Mouse (Mus musculus): ENCODE data around the gene Pias4. TPM values are rescaled to one million over a fixed set of nuclear protein-coding genes. Genes with fewer than 3 reads are reported as not detected.
"Not testable (repeated sequence)": the region's sequence is repeated elsewhere in the genome, so short reads cannot be mapped to it uniquely, and the experiment has no call there.

Gene Pias4
- total RNA-seq, 2 experiments from 2014 or later, result 34.0 to 34.4 TPM

DNA sequence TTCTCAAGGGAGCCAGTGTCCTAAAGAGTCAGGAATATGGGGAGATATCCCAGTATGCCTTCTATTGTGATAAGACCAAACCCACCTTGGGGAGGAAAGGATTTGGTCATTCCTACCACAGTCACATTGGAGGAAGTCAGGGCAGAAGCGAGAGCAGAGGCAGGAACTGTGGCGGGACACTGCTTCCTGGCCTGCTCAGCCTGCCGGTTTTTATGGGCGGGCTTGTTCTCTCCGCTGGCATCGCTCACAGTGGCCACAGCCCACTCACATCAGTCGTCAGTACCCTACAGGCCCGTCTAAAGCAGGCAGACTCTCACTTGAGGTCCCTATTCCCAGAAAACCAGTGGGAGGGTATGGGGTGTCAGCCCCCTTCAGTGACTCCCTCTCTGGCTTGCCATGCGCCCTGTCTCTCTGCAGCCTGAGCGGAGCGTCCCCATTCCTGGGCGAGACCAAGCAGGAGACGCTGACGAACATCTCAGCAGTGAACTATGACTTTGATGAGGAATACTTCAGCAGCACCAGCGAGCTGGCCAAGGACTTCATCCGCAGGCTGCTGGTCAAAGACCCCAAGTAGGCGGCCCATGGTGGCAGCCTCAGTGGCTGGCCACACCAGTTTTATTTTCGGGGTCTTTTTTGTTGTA is 23.7 kb upstream of the Pias4 start:
- DNase-seq (ENCODE audit: low spot score in 2 of 2), result no peak

DNA sequence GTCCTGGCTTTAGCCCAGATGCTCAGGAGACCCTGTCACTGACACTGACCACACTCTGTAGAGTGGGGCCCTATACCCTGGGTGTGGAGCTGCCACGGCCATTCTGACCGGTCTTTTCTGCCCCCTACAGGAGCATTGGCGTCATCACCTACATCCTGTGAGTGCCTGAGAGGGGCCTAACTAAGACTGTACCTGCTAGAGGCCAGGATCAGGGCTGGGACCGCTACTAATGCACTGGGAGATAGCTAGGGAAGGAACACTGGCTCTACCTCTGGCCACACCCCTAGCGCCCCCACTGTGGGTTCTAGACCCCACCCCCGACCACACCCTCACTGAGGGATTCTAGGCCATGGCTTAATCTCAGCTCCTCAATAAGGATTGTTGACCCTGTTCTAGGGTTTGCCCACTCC is 23.2 kb upstream of the Pias4 start:
- DNase-seq (ENCODE audit: low spot score in 2 of 2), result no peak

DNA sequence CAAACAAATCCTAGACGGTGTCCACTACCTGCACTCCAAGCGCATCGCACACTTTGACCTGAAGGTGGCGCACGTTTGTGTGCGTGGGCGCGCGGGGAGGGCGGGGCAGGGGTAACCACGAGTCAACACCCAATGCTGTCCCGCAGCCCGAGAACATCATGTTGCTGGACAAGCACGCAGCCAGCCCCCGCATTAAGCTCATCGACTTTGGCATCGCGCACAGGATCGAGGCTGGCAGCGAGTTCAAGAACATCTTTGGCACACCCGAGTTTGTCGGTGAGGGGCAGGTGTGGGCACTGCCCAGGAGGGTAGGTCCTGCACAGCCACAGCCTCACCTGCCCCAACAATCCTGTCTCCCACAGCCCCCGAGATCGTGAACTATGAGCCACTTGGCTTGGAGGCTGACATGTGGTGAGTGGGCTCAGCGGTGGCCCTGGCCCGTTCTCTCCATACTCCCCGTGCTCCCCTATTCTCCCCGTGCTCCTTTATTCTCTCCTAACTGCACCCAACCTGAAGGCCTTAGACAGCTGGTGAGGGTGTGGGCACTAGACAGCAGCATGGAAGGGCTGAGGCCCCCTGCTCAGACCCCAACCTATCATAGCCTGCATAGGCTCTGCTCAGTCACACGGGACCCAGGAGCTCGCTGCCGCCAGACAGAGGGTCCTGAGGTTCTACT is 22.7 kb upstream of the Pias4 start:
- no peak for DNase-seq (ENCODE audit: low spot score in 2 of 2)

DNA sequence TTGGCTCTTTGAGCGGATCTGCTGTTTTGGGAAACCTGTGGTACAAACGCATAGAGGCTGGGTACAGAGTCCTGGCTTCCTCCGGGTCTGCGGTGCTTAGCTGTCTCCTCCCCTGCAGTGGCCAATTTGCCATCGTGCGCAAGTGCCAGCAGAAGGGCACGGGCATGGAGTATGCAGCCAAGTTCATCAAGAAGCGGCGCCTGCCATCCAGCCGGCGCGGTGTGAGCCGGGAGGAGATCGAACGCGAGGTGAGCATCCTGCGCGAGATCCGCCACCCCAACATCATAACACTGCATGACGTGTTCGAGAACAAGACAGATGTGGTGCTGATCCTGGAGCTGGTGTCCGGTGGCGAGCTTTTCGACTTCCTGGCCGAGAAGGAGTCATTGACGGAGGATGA is 22.1 kb upstream of the Pias4 start:
- DNase-seq (ENCODE audit: low spot score in 2 of 2), result no peak

DNA sequence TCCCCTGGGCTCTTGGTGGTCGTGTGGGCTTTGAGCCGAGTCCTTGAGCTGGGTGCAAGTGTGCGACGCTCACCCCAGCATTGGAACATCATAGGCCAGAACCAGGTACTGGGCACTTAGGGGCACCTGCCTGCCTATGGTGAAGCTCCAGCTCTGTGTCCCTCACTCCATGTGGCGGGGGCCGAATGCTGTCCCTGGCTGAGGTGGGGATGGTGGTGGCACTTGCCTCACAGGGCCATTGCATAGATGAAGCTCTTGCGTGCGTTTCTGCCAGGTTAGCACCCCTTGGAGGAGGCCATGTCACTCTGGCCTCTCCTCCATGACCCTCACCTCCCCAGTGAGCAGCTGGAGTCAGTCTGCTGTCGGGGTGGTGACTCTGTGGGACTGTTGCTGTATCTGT is 19.4 kb upstream of the Pias4 start:
- DNase-seq (ENCODE audit: low spot score in 2 of 2), result no peak

DNA sequence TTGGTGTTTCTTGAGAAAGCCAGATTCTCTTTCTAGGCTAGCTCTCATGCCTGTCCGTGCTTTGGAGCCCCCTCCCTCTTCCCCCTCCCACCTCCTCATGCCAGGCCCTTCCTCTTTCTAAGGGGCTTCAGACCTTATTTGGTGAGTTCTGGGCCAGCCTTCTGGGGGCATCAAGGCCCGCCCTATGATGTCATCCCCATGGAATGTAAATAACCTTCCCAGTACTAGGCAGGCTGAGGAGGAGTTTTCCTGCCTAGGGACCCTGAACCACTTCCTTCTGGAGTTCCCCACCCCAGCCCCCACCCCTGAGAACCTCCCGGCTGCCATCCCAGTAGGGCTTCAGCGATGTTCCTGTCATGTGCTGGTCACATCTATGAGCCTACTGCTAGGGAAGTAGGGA is 17.0 kb upstream of the Pias4 start:
- DNase-seq (ENCODE audit: low spot score in 2 of 2), result no peak

DNA sequence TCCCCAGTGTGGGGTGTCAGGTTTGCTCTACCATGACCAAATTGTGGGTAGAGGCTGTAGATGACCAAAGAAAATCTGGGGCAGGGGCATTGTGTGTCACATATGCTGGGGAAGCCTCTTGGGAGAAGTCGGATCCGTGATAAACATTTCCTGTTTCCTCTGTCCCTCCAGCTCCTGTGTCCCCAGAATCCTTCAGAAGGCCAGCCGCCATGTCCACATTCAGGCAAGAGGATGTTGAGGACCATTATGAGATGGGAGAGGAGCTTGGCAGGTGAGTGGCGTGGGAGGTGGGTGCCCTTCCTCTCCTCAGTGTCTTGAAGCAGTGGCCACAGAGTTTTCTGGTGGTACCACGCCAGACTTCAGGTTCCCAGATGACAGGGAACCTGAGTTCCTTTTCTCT is 16.1 kb upstream of the Pias4 start, which contains the start of gene 4930442H23Rik:
Gene 4930442H23Rik (minus strand): TSS at position 45 of the 400 bp plus-strand sequence.
- no peak for DNase-seq (ENCODE audit: low spot score in 2 of 2)

DNA sequence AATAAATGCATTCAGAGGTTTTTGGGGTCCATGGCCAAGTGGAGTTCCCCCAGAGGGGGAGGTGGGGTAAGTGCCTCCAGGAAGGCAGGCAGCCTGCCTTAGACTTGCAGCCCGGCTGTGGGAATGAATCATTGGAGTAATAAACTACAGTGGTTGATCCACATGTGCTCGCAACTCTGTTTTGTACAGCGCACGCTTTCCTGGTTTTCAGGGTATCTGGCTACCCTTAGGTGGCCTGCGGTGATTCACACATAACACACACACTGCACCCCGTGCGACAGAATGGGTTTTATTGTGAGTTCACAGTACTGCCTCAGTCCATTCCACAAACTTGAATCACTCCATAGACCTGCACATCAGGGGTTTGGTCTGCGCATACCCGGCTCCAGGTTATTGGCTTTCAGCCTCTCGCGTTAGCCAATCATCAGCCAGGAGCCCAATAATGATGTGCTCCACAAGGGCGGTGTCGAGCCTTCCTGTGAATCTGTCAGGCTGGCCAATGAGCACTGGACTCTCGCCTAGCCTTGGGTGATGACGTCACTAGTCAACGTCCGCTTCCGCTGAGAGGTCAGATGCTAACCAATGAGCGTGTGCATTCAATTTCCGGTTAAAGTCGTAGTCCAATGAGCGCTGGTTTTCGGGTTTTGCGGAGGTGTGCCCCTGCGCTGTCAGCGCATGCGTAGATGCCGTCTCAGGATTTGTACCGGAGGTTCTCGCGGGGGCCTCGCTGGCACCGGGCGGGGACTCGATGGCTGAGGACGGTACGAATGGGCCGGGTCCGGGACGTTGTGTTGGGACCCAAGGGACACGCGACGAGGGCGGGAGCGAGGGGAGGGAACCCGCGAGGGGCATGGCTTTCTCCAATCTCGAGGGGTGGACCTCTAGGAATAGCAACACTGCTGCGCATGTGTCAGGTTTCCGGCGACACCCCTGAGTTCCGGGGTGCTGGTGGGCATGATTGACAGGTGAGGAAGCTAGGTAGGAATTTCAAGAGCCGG is 14.9 kb upstream of the Pias4 start, which contains the start of gene Dapk3:
Gene Dapk3 (plus strand): TSS at position 670 of the 998 bp plus-strand sequence.
- DNase-seq (ENCODE audit: low spot score in 2 of 2), result peak; percentile 85 to 91

DNA sequence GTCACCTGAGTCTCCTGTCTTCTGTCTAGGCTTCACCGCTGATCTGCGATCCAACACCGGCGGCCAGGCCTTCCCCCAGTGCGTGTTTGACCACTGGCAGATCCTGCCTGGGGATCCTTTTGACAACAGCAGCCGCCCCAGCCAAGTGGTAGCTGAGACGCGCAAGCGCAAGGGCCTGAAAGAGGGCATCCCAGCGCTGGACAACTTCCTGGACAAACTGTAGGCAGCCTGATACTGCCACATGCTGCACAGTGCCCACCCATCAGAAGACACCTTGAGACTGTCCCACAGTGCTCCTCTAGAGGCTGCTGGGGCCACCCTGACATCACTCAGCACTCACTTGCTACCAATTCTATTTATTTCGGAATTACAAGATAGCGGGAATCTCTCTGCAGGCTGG is 14.1 kb upstream of the Pias4 start:
- not testable (repeated sequence) for DNase-seq (ENCODE audit: low spot score in 2 of 2)

DNA sequence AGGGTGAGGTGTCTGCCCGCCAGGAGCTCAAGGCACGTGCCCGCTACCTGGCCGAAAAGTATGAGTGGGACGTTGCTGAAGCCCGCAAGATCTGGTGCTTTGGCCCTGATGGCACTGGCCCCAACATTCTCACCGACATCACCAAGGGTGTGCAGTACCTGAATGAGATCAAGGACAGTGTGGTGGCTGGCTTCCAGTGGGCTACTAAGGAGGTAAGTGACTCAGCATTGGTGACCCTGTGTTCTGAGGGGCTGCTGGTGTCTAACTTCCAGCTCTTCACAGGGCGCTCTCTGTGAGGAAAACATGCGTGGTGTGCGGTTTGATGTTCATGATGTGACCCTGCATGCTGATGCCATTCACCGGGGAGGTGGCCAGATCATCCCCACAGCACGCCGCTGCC is 13.2 kb upstream of the Pias4 start:
- no peak for DNase-seq (ENCODE audit: low spot score in 2 of 2)

DNA sequence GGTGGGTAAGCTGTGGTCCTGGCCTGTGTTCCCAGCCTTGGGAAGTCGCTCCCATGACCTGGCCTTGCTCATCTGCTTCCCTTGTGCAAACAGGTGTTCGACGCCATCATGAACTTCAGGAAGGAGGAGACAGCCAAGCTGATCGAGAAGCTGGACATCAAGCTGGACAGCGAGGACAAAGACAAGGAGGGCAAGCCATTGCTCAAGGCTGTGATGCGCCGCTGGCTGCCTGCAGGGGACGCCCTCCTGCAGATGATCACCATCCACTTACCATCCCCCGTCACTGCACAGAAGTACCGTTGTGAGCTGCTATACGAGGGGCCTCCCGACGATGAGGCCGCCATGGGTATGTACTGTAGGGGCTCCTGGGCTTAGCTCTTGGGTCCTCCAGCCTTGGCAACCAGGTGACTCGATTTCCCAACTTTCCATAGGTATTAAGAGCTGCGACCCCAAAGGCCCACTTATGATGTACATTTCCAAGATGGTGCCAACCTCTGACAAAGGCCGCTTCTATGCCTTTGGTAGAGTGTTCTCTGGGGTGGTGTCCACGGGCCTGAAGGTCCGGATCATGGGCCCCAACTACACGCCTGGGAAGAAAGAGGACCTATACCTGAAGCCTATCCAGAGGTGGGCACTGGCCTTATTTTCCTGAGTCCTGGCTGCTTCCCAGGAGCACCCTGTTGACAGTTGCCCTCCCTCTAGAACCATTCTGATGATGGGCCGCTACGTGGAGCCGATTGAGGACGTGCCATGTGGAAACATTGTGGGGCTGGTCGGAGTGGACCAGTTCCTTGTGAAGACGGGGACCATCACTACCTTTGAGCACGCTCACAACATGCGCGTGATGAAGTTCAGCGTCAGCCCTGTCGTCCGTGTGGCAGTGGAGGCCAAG is 12.0 kb upstream of the Pias4 start:
- DNase-seq (ENCODE audit: low spot score in 2 of 2), result no peak

DNA sequence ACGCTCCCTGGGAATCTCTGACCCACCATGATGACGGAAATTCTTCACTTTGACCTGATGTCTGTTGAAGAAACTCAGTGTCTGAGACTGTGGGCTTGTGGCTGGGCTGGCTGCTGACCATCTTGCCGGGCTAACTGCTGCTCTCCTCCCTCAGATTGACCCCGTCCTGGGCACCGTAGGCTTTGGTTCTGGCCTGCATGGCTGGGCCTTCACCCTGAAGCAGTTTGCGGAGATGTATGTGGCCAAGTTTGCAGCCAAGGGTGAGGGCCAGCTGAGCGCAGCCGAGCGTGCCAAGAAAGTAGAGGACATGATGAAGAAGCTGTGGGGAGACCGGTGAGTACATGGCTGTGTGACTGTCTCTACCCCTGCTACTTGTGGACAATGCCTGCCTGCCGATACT is 11.2 kb upstream of the Pias4 start:
- DNase-seq (ENCODE audit: low spot score in 2 of 2), result no peak

DNA sequence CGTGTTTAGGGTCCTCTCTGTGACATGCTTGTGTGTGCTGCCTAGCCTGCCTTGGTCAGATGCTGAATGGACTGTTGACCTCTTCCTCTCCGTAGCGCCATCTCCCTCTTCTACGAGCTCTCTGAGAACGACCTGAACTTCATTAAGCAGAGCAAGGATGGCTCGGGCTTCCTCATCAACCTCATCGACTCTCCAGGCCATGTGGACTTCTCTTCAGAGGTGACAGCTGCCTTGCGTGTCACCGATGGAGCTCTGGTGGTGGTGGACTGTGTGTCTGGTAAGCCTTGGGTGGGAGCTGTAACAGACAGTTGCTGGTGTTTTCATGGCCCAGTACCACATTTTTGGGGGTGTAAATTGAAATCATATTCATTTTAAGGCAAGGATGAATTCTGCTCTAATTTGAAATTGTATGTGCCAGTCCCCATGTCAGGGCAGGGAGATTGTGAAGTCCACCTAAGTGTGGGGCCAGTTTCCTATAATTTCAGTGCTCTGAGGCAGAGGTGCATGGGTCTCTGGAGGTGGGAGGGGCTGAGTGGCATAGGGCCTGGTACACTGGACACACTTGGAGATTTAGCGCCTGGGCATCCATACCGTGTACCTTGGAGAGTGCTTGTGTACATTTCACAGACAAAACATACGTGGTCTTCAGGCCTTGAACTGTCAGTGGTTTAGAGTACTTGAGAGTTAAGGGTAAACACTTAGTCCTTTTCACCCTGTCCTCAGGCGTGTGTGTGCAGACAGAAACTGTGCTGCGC is 10.4 kb upstream of the Pias4 start:
- DNase-seq (ENCODE audit: low spot score in 2 of 2), result no peak

DNA sequence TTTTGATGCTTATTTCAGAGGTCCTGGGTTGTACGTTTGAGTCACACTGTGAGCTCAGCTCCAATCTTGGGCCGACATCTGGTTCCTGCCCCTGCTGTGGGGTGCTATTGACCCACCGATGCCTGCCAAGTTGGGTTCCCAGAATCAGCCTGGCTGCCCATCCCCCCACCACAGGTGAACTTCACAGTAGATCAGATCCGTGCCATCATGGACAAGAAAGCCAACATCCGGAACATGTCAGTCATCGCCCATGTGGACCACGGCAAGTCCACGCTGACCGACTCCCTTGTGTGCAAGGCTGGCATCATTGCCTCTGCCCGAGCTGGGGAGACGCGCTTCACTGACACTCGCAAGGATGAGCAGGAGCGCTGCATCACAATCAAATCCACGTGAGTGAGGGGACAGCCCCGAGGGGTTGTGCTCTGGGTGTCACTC is 9.8 kb upstream of the Pias4 start:
- DNase-seq (ENCODE audit: low spot score in 2 of 2), result no peak

DNA sequence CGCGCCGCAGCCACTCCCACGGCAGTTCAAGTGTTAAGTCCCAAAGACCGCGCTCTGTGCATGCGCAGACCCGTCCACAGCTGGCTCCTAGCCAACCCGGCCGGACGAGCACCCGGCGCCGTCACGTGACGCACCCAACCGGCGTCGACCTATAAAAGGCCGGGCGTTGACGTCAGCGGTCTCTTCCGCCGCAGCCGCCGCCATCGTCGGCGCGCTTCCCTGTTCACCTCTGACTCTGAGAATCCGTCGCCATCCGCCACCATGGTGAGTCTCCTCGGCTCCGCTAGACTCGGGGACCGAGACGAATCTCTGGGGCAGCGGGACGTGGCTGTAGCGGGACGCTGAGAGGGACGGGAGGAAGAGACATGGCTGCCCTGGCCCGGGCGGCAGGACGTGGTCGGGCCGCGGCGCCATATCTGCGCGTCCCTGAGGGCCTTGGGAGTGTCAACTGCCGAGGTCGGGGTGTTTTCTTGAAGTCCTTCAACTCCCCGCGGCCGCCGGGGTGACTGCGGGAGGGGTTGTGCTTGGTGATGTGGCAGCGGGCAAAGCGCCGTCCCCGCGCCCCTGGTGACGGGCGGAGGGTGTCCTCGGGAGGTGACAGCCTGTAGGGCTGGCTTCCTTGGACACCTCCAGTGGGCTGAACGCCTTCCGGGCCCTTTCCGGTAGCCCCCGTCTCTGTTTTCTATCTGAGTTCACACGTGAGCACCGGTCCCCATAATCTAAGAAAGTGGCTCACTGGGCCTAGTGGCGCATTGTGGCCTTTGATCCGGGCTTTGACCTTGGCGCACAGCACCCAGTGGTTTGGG is 8.9 kb upstream of the Pias4 start, which contains the start of gene Eef2:
Gene Eef2 (plus strand): TSS at position 166 of the 806 bp plus-strand sequence.
- peak; percentile 98 to 99 for DNase-seq (ENCODE audit: low spot score in 2 of 2)

DNA sequence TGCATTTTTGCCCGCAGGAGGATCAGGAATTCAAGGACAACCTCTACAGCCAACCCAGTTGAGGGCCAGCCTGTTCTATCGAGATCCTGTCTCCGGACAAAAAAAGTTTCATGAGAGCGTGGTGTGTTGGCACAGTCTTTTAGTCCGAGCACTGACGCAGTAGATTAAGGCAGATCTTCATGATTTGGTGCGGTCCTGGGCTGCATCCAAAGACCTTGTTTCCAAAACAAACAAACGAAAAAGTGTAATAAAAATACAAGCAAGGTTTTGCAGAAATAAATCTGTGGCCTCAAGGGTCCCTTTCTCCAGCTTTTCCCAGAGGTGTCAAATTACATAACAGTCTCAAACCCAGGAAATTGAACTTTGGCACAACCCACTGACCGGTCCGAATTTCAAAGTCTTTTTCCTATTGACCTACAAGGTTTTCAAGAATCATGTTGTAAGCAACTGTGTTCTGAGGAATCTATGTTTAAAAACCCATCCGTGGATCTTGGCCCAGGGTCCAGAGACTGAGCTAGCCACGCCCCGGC is 8.3 kb upstream of the Pias4 start:
- DNase-seq (ENCODE audit: low spot score in 2 of 2), result no peak

DNA sequence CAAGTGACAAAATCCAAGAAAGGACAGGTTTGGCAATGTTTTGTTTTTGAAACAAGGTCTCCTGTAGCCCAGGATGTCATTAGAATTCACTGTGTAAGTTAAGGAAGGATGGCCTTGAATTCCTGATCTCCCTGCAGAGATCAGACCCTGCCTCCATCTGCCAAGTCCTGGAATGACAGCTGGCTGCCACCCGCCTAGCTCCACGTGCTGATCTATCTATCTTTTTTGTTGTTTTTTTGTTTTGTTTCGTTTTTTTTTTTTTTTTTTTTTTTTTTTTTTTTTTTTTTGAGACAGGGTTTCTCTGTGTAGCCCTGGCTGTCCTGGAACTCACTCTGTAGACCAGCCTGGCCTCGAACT is 7.6 kb upstream of the Pias4 start:
- DNase-seq (ENCODE audit: low spot score in 2 of 2), result not testable (repeated sequence)

DNA sequence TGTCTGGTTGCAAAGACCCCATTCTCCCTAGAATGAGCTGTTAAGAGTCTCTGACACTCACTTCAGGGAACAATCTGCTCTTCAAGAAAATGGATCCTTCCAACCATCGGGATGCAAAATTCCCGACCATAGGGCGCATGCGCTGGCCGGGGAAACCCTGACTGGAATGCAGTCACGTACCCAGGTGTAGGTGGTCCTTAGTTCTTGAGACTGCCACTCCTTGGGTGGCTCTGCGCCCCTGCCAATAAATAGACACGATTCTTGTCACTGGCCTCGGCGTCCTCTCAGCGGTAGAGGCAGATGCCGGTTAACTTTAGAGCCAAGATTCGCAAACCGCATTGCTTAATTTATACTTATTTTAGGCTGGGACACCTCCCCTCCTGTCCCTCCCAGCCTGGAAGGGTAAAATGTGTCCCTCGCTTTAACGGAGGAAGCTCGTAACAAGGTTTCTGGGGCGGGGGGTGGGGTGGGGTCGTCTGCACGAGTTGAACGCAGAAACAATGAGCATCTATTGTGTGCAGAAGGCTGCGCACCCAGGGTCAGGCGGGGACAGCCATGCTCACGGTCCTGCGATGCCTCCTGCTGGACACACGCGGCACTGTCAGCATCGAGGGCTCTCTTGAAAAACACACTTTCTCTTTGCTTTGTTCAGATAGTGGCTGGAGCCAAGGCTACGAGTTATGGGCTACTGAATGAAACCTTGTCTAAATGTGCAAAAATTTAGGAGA is 7.1 kb upstream of the Pias4 start:
- peak; percentile 78 to 86 for DNase-seq (ENCODE audit: low spot score in 2 of 2)

All from adrenal gland, postnatal 4 days (tissue).